ENCODE assay signal across 23 mouse cellular contexts in the genomic region with DNA sequence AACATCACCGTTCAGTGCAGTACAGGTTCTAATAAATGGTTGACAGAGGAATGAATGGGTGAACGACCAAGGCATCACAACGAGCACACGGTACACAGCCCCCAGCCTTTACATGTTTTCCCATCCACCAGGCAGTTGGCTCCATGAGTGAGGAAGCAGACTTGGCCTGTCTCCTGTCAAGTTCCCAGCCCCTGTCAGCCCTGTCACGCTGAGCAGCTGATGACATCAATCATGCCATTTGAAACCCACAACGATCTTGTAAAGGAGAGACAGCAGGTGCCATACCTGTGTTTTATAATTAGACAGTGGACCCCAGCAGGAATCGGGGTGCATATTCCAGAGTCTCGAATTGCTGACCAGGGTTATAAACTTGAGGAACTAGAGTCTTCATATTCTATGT. TPM values are rescaled to one million over a fixed set of nuclear protein-coding genes. Genes with fewer than 3 reads are reported as not detected.
DNase-seq lines count a peak whose midpoint lies in the region; ATAC-seq lines count a peak whose summit lies in the region.
"Had no signal": no experiment of that assay in that cellular context is flagged by ENCODE, and none has a peak within 500 bp of the region (broad histone marks: within the 10 kb centered on the region; RNA-seq: fewer than 3 reads in every experiment).

No protein-coding gene starts in this region.

- peak overlapping the region; percentile 58 for H3K9ac ChIP-seq in heart, embryonic 11.5 days (ENCODE audit: low read depth, low read length)
- peak overlapping the region; percentile 90; the same call in 1 of the 2 replicates for H3K9ac ChIP-seq in heart, embryonic 16.5 days (ENCODE audit: low read length)
- H3K9ac ChIP-seq in liver, embryonic 13.5 days, result peak overlapping the region; percentile 97
- peak overlapping the region; percentile 92 for H3K9ac ChIP-seq in liver, embryonic 16.5 days (ENCODE audit: low read depth, low read length)
- H3K9ac ChIP-seq: forebrain, embryonic 13.5 days; hindbrain, embryonic 12.5 days; limb, embryonic 15.5 days; lung, embryonic 15.5 days; midbrain, embryonic 12.5 days had no signal

- peak overlapping the region; percentile 79 for H3K4me2 ChIP-seq in heart, embryonic 11.5 days
- peak overlapping the region; percentile 83 for H3K4me2 ChIP-seq in heart, embryonic 16.5 days (ENCODE audit: low read depth, low read length)
- peak overlapping the region; percentile 84 for H3K4me2 ChIP-seq in liver, embryonic 13.5 days
- H3K4me2 ChIP-seq in liver, embryonic 16.5 days (ENCODE audit: low read depth, low read length), result peak overlapping the region; percentile 80
- H3K4me2 ChIP-seq: forebrain, embryonic 13.5 days; hindbrain, embryonic 12.5 days; limb, embryonic 15.5 days; midbrain, embryonic 12.5 days had no signal

- H3K27ac ChIP-seq in heart, embryonic 11.5 days (ENCODE audit: low read depth, low read length), result peak overlapping the region; percentile 100
- H3K27ac ChIP-seq in heart, embryonic 16.5 days (ENCODE audit: low read length), result peak overlapping the region; percentile 97
- peak overlapping the region; percentile 100 for H3K27ac ChIP-seq in liver, embryonic 13.5 days
- no peak overlapping the region for H3K27ac ChIP-seq in liver, embryonic 16.5 days (ENCODE audit: low read length)
- H3K27ac ChIP-seq: forebrain, embryonic 13.5 days; hindbrain, embryonic 12.5 days; kidney, postnatal 0 days; limb, embryonic 10.5 days; limb, embryonic 15.5 days; lung, embryonic 15.5 days; midbrain, embryonic 12.5 days had no signal

- intact Hi-C loops in left cerebral cortex, postnatal 14 days (cut with DNase I), result loop anchor here (5.0 kb wide), 1 partner anchor 74 kb away; no protein-coding TSS in a partner anchor

- H3K36me3 ChIP-seq in heart, embryonic 11.5 days (ENCODE audit: control insufficient read depth, insufficient read depth, low read length), result no peaks in the 10 kb centered on the region
- no peaks in the 10 kb centered on the region for H3K36me3 ChIP-seq in heart, embryonic 16.5 days (ENCODE audit: control insufficient read depth, insufficient read depth)
- H3K36me3 ChIP-seq in liver, embryonic 13.5 days, result peaks cover 56% of the 10 kb centered on the region
- peaks cover 30% of the 10 kb centered on the region for H3K36me3 ChIP-seq in liver, embryonic 16.5 days (ENCODE audit: control insufficient read depth, insufficient read depth)
- H3K36me3 ChIP-seq: hindbrain, embryonic 12.5 days; limb, embryonic 10.5 days; limb, embryonic 15.5 days; lung, embryonic 15.5 days; midbrain, embryonic 12.5 days had no signal

- peaks cover 54% of the 10 kb centered on the region for H3K4me1 ChIP-seq in heart, embryonic 11.5 days (ENCODE audit: control insufficient read depth, insufficient read depth, low read length)
- H3K4me1 ChIP-seq in heart, embryonic 16.5 days (ENCODE audit: control insufficient read depth, insufficient read depth, low read length), result peaks cover 65% of the 10 kb centered on the region
- H3K4me1 ChIP-seq in liver, embryonic 13.5 days (replicated peaks), result peaks cover 78% of the 10 kb centered on the region
- peaks cover 30% of the 10 kb centered on the region for H3K4me1 ChIP-seq in liver, embryonic 16.5 days (ENCODE audit: control insufficient read depth, low read depth, low read length)

- H3K9me3 ChIP-seq in heart, embryonic 11.5 days (replicated peaks; ENCODE audit: control insufficient read depth, low read length), result no peaks in the 10 kb centered on the region
- no peaks in the 10 kb centered on the region for H3K9me3 ChIP-seq in heart, embryonic 16.5 days (replicated peaks; ENCODE audit: control insufficient read depth, low read length)
- H3K9me3 ChIP-seq in liver, embryonic 13.5 days (replicated peaks), result no peaks in the 10 kb centered on the region
- no peaks in the 10 kb centered on the region for H3K9me3 ChIP-seq in liver, embryonic 16.5 days (replicated peaks; ENCODE audit: control insufficient read depth, low read length)
- H3K9me3 ChIP-seq: forebrain, embryonic 13.5 days; hindbrain, embryonic 12.5 days; limb, embryonic 10.5 days; limb, embryonic 15.5 days; lung, embryonic 15.5 days; midbrain, embryonic 12.5 days had no signal

- H3K4me3 ChIP-seq in heart, embryonic 11.5 days (ENCODE audit: low read depth, low read length), result peak overlapping the region; percentile 85
- no peak overlapping the region for H3K4me3 ChIP-seq in heart, embryonic 16.5 days (ENCODE audit: low read length)
- H3K4me3 ChIP-seq in liver, embryonic 13.5 days (replicated peaks), result peak overlapping the region; percentile 94
- peak overlapping the region; percentile 93; the same call in 1 of the 2 replicates for H3K4me3 ChIP-seq in liver, embryonic 16.5 days (ENCODE audit: low read depth, low read length)
- H3K4me3 ChIP-seq: forebrain, embryonic 13.5 days; hindbrain, embryonic 12.5 days; limb, embryonic 10.5 days; limb, embryonic 15.5 days; lung, embryonic 15.5 days; midbrain, embryonic 12.5 days had no signal

- peaks cover 12% of the 10 kb centered on the region; the same call in 1 of the 2 replicates for H3K27me3 ChIP-seq in heart, embryonic 11.5 days (ENCODE audit: control insufficient read depth, insufficient read depth, low read length)
- peaks cover 2% of the 10 kb centered on the region; the same call in 1 of the 2 replicates for H3K27me3 ChIP-seq in heart, embryonic 16.5 days (ENCODE audit: control insufficient read depth, insufficient read depth, low read length)
- H3K27me3 ChIP-seq in liver, embryonic 13.5 days, result peaks cover 11% of the 10 kb centered on the region
- H3K27me3 ChIP-seq in liver, embryonic 16.5 days (ENCODE audit: control insufficient read depth, insufficient read depth, low read depth, low read length), result peaks cover 9% of the 10 kb centered on the region; the same call in 1 of the 2 replicates

- WGBS in heart, embryonic 11.5 days (ENCODE audit: insufficient replicate concordance), result 50% methylated on average over 8 of the region's 8 CpGs
- WGBS in heart, embryonic 16.5 days, result 39% methylated on average over 8 of the region's 8 CpGs
- 79% methylated on average over 8 of the region's 8 CpGs for WGBS in liver, embryonic 13.5 days (ENCODE audit: insufficient replicate concordance)
- 73% methylated on average over 8 of the region's 8 CpGs for WGBS in liver, embryonic 16.5 days (ENCODE audit: insufficient replicate concordance)

- DNase-seq in heart, adult 9 months (ENCODE audit: low spot score in 2 of 2), result no peak
- DNase-seq in heart, adult 11 months, result no peak
- no peak for DNase-seq in liver, embryonic 13.5 days
- DNase-seq in kidney, postnatal 14 days, result no peak
- no peak for DNase-seq in left cerebral cortex, postnatal 14 days (ENCODE audit: low spot score in 2 of 2)
- DNase-seq: adrenal gland, postnatal 36 days; cerebellum, postnatal 14 days; gastrocnemius, postnatal 25 days; heart, adult 18-20 months; kidney, adult 8-10 months; layer of hippocampus, postnatal 36 days had no signal

- ATAC-seq in heart, embryonic 11.5 days (replicated peaks; ENCODE audit: insufficient number of reproducible peaks, low FRiP score, low TSS enrichment), result no peak
- ATAC-seq in heart, embryonic 16.5 days (replicated peaks; ENCODE audit: extremely low read depth, insufficient read depth, low FRiP score), result no peak
- ATAC-seq in liver, embryonic 13.5 days (ENCODE audit: low read depth), result no peak
- ATAC-seq in liver, embryonic 16.5 days (ENCODE audit: low read depth), result no peak
- ATAC-seq: CD4-positive, CD25-positive, alpha-beta regulatory T cell, adult 4 months; forebrain, embryonic 13.5 days; intestine, embryonic 16.5 days had no signal

RNA-seq across cellular contexts. Expression of a gene that starts 4.6 kb away (rescaled TPM):
- 203 and 215 TPM in 2 replicates for polyA plus RNA-seq in heart, embryonic 11.5 days (2014; fragmentation: Nextera tagmentation; extraction: Ambion mirVana)
- polyA plus RNA-seq in heart, embryonic 16.5 days (2015; fragmentation: Nextera tagmentation; extraction: Ambion mirVana), result 202 and 217 TPM in 2 replicates
- polyA plus RNA-seq in liver, embryonic 13.5 days (2015; fragmentation: Nextera tagmentation; extraction: Ambion mirVana), result 42.0 and 53.4 TPM in 2 replicates
- 50.0 and 52.5 TPM in 2 replicates for polyA plus RNA-seq in liver, embryonic 16.5 days (2015; fragmentation: Nextera tagmentation; extraction: Ambion mirVana)
- total RNA-seq in left cerebral cortex, postnatal 14 days (2021), result 10 to 100 TPM; 23.6 to 25.1 TPM
